Mouse (Mus musculus) layer of hippocampus, adult 11-12 months (tissue): ENCODE measurements around the gene Smagp.
"Not testable (repeated sequence)": the region's sequence is repeated elsewhere in the genome, so short reads cannot be mapped to it uniquely, and the experiment has no call there.

Experiments
- DNase-seq: peaks from one replicate; pipeline ENCODE4 v3.0.0; 2022; ENCODE audit warnings: low spot score

Smagp gene

DNA sequence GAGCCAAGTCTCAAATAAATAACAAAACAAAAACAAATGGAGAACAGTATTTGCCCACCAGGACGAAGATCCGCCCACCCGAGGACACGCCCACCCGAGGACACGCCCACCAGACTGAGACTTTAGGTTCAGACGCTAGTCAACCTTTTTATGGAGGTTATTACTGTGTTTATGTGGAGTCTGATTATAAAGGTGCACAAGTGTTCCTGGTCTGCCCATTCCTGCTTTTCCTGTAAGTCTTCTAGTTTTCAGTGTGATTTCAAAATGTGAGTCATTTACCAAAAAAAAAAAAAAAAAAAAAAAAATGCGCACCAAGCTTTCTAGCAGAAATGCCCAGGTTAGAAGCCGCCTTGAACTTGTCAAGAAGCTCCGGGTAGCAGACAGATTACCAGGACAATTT is 9.5 kb downstream of the Smagp start:
- DNase-seq, result no peak

DNA sequence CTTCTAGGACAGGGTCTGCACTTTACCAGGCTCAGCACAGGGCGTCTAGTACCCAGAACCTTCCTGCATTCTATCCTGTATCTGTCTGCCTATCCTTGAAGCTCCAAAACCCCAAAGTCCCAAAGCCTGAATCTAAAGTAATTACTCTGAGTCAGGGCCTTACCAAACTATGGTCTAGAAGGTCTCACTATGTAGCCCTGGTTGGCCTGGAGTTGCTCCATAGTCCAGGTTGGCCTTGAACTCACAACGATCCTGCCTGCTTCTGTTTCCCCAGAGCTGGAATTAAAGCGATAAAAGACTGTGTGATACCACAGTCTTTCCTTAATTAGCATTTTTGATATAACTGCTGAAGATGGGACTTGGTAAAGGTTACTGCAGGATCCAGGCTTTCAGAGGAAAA is 12.3 kb downstream of the Smagp start:
- DNase-seq, result no peak

DNA sequence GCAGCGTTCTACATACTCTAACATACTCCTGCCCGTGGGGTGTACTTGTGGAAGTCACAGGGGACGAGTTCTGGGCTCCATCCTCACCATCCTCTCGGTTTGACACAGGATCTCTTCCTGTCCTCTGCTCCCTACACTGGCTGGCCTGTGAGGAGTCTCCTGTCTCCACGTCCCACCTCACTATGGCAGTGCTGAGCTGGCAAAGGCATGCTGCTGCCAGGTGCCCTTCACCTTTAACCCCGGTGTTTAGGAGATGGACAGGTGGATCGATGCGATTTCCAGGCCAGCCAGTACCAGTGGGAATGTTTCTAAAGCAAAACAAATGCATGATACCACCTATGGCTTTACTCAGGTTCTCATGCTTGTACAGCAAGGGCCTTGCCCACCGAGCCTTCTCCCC is 13.0 kb downstream of the Smagp start:
- DNase-seq, result no peak

DNA sequence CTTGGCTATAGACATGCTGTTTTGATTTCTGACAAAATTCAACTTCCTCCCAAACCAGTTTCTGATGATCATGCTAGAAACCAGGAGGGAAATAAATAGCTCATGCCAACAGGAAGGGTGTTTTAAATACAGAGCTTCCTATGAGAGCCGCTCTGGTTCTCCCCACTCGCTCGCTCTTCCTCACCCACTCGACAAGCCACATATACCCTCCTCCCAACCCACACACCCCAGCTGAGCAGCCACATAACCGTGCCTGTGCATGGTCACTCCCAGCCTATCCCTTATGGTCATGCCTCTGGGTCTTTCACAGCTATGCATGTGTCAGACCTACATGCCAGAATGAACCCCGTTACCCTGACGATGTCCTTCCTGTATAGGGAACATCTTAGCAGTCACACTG is 14.6 kb downstream of the Smagp start:
- DNase-seq, result no peak

DNA sequence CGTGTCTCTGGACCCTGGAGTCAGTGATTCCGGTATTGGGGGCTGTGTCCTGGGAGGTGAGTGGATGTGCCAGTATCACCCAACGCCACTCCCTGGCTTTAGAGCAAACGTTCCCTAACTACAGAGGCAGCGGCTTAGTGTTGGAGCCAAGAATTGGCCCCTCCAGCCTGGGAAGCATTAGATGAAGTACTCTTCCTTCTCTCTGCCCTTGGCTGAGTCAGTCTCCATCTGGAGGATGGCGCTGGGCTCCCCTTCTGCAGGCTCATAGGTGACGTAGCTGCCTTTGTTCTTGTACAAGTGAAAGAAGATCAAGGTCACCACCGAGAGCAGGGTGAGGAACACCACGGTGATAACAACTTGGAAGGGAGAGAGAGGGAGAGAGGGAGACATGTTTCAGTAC is 15.1 kb downstream of the Smagp start:
- DNase-seq, result not testable (repeated sequence)

DNA sequence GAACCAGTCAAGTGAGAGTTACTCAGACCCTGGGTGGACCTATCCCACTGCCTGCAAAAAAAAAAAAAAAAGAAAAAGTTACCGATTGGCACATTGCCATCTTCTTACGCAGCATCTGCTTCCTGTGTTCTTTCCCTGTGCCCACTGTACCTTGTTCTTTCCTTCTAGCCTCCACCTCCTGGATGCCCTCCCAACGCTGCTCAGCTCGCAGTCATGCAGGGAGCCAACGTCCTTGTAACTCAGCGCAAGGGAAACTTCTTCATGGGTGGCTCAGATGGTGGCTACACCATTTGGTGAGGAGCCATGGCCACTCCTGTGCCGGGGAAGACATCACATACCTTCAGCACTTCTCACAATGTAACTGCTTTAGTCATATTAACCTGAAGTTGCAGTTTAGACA is 17.5 kb downstream of the Smagp start:
- no peak for DNase-seq

DNA sequence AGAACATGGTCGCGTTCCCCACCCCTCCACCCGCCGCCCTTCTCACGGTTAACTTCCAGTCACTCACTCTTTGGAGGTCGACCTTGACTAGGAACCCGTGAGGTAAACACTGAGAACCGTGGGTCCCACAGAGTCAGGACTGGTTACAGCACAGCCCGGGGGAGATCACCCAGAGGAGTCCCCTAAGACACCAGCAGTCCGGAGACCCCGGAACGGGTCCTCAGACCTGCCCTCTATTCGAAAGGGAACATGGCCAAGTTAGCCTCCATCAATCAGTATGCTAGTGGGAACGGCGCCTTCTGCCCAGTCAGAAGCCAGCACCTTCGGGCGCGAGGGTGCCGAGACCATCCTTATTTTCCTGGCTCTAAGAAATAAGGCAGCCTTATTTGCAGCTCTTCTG is 20.5 kb downstream of the Smagp start:
- DNase-seq, result no peak

DNA sequence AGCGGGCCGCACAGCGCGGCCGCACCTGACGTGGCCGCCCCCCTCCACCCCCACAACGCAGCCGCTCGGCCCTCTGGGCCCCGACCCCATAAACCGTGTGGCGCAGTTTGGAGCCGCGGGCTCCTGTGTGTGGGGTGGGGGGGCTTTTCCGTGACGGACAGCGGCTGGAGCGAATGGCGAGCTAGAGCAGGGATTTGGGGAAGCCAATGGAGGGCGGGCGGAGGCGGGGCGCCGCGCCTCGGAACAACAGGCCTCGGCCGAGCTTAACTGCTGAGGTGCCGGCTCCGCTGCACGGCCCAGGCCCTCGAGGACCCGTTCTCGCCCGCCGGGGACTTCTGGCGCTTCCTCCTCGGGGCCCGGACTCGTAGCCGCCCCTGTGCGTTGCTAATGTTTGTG is 20.9 kb downstream of the Smagp start:
- DNase-seq, result peak; percentile 91

DNA sequence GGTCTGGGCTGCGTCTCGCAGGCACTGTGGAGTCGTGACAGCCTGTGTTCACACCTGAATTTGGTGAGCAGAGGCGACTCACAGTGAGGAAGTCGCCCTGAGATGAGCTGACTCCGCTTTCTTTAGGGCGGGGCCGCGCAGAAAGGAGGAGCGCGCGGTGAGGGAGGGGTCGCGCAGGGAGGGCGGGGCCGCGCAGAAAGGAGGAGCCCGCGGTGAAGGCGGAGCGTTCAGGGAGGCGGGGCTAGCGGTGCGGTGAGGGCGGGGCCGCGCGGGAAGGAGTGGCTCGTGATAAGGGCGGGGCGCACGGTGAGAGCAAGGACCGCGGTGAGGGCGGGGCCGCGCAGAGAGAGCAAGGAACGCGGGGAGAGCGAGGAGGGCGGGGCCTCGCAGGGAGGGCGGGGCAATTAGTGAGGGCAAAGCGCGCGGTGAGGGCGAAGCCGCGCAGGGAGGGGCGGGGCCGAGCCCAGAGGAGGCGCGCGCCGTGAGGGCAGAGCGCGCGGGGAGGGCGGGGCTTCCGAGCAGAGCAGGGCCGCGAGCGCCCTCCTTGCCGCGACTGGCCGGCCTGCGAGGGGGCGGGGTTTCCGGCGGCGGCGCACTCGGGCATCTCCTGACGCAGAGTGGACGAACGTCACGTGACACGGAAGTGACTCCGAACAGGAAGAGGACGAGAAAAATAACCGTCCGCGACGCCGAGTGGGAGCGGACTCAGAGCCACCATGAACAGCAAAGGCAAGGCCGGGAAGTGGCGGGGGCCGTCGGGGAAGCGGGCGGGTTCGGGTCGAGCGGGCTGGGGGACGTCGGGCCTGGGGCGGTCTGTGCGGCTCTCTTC is 21.5 kb downstream of the Smagp start, which contains the start of gene Dazap2:
TSS of gene Dazap2 (plus strand) at position 354 of the 829 bp plus-strand sequence.
- peak; percentile 97 for DNase-seq

DNA sequence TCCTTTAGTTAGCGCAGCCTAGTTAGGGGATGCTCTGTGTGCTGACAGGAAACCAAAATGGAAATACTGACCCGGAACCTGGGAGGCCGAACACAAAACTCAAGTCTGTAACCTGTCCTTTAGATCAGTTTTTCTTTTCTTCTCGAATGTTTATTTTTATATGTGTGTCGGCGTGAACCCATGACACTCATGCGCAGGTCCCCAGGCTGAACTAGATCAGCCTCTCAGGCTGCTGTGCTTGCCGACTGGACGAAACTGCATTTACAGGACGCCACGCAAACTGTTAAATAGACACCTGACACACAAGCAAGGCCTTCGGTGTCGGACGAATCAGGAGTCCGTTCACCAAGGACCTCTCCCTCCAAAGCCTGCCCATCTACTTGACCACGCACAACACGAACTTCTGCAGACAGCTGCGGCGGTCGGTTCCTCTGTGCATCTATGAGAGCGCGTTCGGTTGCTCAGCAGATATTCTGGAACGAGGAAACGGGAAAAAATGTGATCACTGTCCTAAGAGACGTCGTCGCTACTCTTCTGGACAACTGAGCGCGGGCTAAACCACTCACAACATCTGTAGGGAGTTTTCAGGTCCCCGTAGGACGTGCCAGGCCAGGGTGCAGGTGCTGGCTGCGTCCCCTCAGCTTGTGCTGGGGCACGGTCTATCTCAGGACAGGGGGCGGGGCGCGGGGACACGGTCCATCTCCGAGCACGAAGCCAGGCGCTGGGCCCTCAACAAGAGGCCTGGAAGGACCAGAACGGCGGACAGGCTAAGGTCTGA is 22.3 kb downstream of the Smagp start:
- peak; percentile 72 for DNase-seq

DNA sequence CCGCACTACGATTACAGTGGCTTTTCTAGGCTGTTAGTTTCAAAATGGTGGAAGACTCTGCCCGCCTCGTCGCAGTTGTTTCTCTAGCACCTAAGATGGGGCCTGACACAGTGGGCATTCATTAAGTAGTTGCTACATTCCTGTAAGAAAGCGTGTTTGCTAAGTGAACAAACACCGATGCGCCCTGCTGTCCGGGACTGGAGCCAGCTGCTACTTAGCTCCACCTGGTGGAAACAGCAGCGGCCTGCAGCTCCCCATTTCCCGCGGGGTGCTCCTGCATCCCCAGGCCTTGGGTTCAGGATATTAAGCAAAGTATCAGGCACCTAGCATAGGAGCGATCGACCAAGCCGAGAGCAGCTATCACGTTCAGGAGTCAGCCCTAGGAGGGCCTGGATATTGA is 23.2 kb downstream of the Smagp start:
- DNase-seq, result peak; percentile 73

DNA sequence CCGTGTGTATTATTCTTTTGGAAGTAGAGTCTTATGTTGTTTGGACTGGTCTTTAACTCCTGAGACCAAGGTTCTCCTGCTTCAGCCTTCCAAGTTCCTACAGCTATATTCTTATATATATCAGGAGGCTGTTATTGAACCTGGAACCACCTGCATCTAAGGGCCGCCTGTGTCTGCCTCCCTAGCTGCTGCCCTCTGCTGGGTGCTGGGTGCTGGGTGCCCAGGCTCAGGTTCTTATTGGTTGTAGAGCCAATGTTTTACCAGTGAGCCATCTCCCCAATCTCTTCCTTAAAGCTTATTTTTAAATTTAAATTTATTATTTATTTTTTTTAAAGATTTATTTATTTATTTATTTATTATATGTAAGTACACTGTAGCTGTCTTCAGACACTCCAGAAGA is 24.3 kb downstream of the Smagp start:
- no peak for DNase-seq

DNA sequence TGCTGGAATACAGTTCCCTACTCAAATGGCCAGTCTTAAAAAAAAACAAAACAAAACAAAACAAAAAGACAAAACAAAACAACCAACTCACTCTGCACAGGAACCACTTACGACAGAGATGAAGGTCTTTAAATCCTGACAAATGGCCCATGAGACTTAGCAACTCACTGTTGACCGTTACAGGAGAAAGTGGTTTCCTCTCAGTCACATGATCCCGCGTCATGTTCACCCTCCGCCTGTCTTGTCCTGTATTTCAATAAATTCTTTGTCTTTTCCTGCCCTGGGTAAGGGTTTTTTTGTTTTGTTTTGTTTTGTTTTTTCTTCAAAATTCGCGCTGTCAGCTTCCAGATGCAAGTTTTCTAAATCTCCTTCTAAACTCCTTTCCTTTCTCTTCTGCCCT is 24.8 kb downstream of the Smagp start:
- DNase-seq, result no peak

DNA sequence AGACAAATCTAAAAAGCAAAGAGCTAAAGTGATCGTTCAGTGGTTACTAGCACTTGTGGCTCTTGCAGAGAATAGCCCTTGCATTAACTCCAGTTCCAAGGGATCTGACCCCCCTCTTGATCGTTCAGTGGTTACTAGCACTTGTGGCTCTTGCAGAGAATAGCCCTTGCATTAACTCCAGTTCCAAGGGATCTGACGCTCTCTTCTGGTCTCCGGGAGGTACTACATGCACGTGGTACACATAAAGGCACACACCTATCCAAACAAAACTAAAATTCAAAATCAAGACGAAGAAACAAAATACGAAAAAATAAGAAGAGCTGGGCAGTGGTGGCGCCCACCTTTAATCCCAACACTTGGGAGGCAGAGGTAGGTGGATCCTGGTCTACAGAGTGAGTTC is 30.1 kb downstream of the Smagp start:
- not testable (repeated sequence) for DNase-seq

DNA sequence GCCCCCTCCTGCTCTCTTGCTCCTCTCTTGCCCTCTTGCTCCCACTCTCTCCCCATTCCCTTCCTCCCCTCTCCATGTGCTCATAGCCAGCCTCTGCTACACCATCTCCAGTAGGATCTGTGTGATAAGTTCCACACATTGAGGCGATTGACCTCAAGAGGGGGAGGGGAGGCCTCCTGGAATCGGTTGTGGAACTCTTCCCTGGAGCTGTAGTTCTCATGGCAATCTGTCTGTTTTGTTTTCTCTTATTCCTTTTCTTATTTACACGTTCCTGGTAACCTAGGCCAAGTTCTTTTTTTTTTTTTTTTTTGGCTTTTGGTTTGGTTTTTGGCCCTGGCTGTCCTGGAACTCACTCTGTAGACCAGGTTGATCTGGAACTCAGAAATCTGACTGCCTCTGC is 35.1 kb downstream of the Smagp start:
- no peak for DNase-seq

DNA sequence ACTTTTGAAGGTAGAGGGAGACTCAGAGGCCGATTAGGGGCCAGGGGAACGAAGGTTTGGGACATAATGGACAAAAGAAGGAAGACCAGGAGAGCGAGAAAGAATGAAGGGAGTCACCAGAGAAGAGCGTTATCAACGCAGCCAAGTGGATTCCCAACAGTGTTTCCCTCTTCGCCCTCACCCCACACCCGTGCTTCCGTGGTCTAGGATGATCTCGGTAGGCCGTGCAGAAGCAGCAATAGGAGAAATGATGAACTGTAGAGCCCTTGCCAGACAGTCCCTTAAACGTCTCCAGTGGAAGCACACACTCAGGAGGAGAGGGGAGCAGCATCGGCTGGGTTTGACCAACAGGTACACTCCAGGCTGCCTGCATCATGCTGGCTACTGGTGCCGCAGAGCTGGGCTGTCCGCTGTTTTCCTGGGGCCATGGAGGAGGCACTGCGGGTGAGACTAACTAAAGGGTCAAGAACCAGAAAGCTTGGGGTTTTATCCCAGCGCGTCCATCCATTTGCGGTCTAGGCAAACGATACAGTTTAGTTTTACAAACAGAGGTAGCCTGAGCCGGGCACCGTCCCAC is 36.0 kb downstream of the Smagp start:
- DNase-seq, result no peak

DNA sequence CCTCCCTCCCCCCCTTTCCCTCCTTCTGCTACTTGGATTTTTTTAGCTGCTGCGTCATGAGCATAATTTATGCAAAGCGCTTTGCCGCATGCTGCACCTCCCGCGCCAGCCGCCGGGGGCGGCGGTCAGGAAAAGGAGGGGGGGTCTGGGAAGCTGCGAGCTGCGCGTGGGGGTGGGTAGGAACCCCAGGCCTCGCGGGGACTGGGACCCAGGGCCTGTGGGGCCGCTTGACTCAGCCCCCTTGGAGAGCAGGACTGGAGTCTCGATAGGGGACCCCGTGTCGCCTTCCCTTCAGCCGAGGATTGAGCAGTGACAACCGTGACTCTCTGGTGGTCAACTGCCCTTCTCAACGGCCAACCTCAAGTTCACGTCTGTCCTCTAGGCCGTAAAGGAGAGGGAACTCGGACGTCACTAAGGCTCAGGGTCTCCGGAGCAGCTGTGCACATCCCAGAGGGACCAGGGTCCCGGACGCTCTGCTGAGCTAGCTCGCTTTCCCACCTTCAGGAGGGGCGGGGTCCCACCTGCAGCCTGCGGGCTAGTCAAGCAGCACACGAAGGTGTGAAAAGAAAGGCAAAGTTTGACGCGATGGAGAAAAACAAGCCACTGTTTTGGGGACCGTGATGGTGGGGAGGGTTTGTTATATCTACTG is 36.6 kb downstream of the Smagp start:
- DNase-seq, result peak; percentile 63

DNA sequence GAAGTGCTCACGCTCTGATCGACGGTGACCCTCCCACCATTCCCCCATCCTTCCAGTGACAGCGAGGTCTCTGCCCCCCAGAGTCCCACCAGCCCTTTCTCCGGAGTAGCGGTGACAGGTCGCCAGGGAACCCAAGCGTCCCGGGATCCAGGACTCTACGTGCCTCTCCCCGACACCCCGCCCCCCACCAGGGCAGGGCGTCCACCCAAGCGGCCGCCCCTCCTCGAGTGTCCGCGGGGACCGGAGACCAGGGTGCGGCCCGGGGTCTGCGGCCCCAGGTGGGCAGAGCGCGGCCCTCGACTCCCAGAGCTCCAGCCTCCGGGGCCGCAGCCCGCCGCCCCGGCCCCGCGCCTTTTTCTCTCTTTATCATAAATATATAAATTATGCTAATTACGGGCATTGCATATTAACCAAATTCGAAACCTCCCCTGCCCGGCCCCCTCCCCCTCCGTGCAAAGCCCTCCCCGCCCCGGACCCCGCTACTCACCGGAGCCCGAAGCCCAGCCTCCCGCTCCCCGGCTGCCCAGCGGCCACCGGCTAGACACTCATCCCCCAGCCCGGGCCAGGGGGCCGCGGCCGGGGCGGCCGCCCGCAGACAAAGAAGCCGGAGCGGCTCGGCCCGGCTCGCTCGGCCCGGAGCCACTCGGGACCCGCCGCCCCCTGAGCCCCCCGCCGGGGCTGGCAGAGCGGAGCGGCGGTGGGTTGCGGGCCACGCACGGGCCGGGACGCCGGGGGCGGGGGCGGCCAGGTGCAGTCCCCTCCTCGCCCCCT is 37.3 kb downstream of the Smagp start, which contains the start of gene Pou6f1:
TSS of gene Pou6f1 (minus strand) at position 709 of the 771 bp plus-strand sequence.
- peak; percentile 40 for DNase-seq

DNA sequence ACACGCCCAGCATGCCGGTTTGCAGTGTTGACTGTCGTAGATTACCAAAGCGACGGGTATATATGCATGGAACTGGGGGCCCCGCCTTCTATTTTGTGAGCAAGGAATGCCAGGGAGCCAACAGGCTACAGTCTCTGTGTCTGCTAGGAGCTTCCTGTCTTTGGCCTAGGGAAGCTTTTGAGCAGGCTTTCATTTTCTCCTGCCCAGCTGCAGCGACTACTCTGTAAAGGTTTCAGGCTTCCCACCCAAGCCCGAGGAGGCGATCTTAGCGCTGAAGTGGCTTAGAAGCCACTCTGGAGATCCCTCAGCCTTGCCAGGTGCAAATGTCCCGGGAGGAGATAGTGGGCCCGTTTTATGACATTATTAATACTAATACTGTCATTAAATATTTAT is 37.9 kb downstream of the Smagp start:
- DNase-seq, result no peak

DNA sequence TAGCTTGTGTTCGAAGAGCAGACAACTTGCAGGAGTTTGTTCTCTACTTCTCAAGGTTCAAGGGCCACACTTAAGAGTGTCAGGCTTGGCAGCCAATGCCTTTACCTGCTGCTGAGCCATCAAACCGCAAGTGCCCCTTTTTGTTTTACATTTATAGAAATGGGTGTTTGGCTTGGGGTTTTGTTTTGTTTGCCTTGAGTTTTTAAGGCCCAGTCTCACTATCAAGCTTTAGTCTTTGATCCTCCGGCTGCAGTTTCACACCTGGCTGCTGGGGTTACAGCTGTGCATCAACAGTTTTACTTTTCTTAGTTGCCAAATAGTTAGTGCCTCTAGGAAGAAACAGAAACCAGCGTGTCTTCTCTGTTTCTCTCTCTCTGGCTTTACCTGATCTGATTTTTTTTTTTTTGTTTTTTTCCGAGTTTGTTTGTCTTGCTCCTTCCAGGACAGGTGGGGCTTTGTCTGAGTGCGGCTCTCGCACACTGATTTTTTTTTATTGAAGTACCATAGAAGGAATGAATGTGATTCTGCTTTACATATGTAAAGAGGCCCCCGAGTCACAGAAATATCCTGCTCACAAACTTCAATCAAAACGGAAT is 38.4 kb downstream of the Smagp start:
- no peak for DNase-seq

DNA sequence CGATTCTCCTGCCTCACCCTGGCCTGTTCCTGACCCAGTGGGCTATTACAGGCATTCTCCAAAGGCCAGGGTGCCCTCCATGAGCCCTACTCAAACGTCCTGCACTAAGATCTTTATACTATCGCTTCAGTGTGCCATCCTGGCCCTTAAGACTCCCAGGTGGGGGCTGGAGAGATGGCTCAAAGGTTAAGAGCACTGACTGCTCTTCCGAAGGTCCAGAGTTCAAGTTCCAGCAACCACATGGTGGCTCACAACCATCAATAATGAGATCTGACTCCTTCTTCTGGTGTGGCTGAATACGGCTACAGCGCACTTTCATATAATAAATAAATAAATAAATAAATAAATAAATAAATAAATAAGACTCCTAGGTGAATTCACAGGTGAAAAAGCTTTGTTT is 43.9 kb downstream of the Smagp start:
- DNase-seq, result no peak
